Mouse (Mus musculus): ENCODE measurements around the gene Ogg1. TPM values are rescaled to one million over a fixed set of nuclear protein-coding genes. Genes with fewer than 3 reads are reported as not detected.

Gene Ogg1
- total RNA-seq, 2 experiments from 2014 or later: 6.8 to 7.9 TPM

DNA sequence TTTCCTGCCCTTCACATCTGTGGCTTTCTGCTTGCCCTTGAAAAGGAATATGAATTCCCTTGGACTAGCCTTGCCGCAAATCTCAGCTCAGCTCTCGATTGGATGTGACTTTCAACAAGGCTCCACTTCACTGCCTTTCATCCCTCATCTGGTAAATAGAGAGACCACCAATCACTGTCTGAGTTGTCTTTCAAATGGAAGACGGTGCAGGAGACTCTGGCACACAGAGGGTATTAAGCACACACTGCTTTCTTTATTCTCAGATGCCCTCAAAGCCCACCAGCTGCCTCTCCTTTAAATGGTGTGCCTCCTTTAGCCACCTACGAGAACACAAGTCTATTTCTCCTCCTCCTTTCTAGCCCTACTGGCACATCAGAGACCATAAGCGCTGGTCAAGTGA, 41.8 kb downstream of the Ogg1 start:
- DNase-seq (ENCODE audit: low spot score in 2 of 2): no peak

DNA sequence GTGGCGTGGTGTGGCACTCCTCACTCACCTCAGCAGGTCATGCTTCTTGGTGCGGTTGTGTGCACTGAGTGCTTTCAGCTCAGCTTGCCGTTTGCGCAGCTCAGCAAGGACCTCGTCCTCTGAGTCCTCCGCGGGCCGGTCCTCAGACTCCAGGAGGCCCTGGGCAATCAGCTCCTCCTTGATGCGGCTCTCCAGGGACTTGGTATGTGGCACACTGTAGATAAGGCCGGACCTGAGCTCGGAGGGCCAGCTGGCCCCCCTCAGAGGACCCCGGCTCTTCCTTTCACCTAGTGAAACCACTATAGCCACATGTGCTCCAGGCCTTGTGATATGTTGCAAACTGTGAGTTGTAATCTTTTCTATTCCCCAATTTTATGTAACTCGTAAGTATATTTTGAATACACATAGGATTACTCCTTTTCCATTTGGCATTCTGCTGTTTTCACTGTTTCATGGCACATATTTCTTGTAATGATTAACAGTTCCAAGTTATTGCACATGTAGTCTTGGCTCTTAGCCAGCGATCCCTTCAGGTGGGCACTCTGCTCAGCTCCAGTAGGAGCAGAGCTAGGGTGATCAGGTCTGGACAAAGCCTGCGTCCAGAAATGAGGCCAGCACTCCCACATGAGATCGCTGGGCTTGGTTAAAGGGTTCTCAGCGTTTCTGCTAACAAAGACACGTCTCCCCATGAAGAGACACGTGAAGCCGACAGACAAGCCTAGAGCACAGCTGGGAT, 43.6 kb downstream of the Ogg1 start:
- no peak for DNase-seq (ENCODE audit: low spot score in 2 of 2)

DNA sequence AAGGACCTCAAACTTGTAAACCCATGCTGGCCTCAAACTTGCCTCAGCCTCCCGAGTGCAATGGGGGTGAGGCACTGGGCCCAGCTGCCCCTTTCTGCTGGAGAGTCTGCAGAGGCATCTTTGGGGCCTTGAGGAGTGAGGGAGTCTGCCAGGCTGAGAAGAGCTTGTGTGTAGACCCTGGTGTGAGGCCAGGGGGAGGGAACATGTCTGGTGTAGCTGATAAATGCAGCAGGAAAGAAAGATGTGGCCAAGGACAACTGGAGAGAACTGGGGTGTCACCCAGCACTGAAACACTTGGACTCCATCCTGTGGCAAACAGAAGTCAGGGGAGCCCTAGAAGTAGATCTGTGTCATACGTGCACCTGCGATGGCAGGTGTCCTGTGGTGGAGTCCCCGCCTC, 46.7 kb downstream of the Ogg1 start:
- DNase-seq (ENCODE audit: low spot score in 2 of 2): no peak

DNA sequence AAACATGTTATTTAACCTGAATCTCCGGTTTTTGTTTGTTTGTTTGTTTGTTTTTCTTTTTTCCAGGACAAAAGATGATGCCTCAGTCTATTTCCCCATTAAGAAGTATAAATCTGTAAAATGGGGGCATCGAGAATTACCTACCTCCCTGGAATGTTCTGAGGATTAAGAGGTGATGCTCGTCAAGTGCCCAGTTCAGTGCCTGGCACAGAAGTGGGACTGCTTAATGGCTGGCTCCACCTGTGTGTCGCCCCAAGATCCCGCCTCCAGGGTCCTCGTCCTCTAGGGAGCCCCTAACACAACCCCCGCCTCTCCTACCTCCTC, 50.4 kb downstream of the Ogg1 start:
- DNase-seq (ENCODE audit: low spot score in 2 of 2): no peak

DNA sequence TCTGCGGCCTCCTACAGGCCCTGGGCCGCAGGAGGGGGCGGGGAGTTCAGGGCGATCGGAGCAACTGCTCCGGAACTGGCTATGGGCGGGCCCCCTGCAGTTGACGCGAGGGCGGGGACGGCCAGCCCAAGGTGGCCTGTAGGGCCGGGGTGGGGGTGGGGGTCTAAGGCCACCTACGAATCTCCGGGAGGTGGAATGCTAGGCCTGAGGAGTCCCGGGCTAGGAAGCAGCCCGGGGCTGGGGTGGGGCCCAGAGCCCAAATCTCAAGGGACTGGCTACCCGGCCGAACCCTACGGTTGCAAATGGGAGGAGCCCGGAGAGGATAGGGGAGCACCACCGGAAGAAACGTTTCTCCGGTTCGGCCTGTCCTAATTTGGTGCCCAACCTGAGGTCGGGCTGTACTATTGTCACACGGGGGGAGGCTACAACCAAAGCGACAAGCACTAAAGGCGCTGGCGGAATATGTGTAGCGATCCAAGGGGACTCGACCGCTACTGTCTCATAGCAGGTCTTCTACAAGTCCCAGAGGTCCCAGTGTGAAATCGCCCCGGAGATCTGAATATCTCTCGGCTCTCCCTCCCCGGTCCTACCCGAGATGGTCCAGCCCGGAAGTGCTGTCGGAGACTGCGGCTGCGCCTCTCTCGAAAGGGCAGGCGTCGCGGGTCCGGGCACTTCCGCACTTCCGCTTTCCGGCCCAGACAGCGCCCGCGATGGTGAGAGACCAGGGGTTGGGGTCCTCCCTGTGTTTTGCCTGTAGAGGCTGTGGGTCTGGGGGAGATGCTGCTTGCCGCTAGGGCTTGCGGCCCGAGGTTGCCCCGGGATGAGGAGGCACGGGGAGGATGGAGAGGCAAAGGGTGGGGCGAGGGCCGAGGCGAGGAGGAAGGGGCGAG, 51.0 kb downstream of the Ogg1 start, which contains the start of the genes Tada3 and Arpc4:
Gene Tada3, minus strand, starts transcription at position 388 of the 890 bp plus-strand sequence.
Gene Arpc4, plus strand, starts transcription at position 620 of the 890 bp plus-strand sequence.
- peak; percentile 86 to 93 for DNase-seq (ENCODE audit: low spot score in 2 of 2)

DNA sequence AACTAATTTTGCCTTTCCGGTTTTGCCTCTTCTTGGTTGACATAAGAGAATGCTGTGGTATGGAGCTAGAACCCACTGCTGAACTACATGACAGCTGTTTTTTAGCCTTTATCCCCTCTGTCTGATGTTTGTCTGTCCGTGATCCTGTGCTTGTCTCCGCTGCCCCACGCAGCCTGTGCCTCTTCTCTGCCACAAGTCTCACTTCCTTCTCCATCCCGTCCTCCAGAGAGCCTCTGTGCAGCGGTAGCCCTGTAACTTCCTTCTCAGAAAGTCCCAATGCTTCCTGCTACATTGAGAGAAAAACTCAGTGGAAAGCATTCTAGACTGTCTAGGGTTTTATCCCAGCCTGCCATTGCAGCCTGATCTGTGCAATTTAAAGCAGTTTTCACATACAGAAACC, 52.5 kb downstream of the Ogg1 start:
- DNase-seq (ENCODE audit: low spot score in 2 of 2): no peak

DNA sequence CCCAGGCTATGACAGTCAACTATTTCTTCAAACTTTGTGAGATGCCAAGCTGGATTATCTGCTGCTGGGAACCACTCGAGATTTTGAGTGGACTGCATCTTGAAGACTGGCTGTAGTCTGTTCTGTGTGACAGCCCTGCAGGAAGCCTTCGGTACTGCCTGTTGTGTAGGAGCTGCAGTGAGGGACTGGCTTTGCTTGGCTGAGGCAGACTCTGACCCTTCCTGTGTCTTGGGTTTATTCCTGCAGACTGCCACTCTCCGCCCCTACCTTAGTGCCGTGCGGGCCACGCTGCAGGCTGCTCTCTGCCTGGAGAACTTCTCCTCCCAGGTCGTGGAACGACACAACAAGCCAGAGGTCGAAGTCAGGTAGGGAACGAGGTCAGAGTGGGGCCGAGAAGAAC, 53.7 kb downstream of the Ogg1 start:
- DNase-seq (ENCODE audit: low spot score in 2 of 2): no peak

DNA sequence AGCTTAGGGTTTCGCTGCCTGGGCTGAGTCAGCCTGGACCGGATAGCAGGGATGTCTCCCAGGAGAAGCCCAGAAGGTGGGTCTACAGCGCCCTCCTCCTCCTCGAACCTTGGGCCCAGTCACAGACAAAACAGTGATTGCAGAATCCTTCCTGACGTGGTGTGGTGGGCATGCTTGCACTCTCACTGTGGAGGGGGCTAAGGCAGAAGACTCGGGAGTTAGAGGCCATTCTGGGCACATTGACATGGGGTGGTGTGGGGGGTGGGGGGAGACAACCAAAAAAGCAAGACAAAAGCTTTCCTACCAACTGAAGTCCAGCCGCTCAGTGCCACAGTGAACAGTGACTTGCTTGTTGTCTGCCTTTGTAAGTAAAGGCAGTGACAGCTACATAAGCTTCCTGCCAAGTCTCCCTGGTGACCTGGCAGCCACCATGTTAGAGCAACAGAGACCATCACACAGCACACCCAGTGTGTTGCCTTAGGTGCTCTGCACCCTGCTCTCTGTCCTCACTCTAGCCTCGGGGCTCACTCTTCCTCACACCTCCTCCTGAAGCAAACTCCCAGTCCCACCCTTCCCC, 57.7 kb downstream of the Ogg1 start:
- DNase-seq (ENCODE audit: low spot score in 2 of 2): no peak

Other genes with a start within 250 kb of the Ogg1 start
- 10 to 100 TPM; 92.8 to 95.7 TPM for gene Setd5, start 249.6 kb upstream of the Ogg1 start, total RNA-seq (2021)
- 10 to 100 TPM; 74.2 to 76.4 TPM for gene Lhfpl4, start 131.6 kb upstream of the Ogg1 start, total RNA-seq (2021)
- gene Mtmr14, start 89.1 kb upstream of the Ogg1 start, total RNA-seq (2021): 10 to 100 TPM; 12.6 to 13.3 TPM
- gene Cpne9, start 44.7 kb upstream of the Ogg1 start, total RNA-seq (2021): 10 to 100 TPM; 15.9 to 18.5 TPM
- gene Brpf1, start 19.8 kb upstream of the Ogg1 start, total RNA-seq (2021): 10 to 100 TPM; 37.7 to 37.8 TPM
- 10 to 100 TPM; 51.8 to 53.2 TPM for gene Camk1, start 17.0 kb downstream of the Ogg1 start, total RNA-seq (2021)
- 10 to 100 TPM; 47.3 to 51.0 TPM for gene Tada3, start 50.9 kb downstream of the Ogg1 start, total RNA-seq (2021)
- gene Arpc4, start 51.1 kb downstream of the Ogg1 start, total RNA-seq (2021): 100 to 1,000 TPM; 302 to 314 TPM
- gene Ttll3, start 62.3 kb downstream of the Ogg1 start, total RNA-seq (2021): 10 to 100 TPM; 14.8 to 17.6 TPM
- gene Rpusd3, start 92.4 kb downstream of the Ogg1 start, total RNA-seq (2021): 10 to 100 TPM; 28.6 to 30.3 TPM
- gene Cidec, start 108.8 kb downstream of the Ogg1 start, total RNA-seq (2021): not detected
- gene Jagn1, start 115.6 kb downstream of the Ogg1 start, total RNA-seq (2021): 10 to 100 TPM; 40.7 to 47.7 TPM
- gene Il17re, start 131.5 kb downstream of the Ogg1 start, total RNA-seq (2021): under 1 TPM in 1 of 2 experiments, not detected in 1; 0.18 TPM
- 1 to 10 TPM; 4.1 to 4.2 TPM for gene Il17rc, start 144.5 kb downstream of the Ogg1 start, total RNA-seq (2021)
- gene Creld1, start 156.3 kb downstream of the Ogg1 start, total RNA-seq (2021): 100 to 1,000 TPM; 106 to 111 TPM
- 10 to 100 TPM; 50.5 to 55.0 TPM for gene Prrt3, start 175.0 kb downstream of the Ogg1 start, total RNA-seq (2021)
- gene Emc3, start 204.7 kb downstream of the Ogg1 start, total RNA-seq (2021): 10 to 100 TPM; 77.4 to 78.1 TPM
- gene Fancd2, start 204.7 kb downstream of the Ogg1 start, total RNA-seq (2021): 1 to 10 TPM; 1.7 to 2.7 TPM

Measured in layer of hippocampus, adult 18-20 months (tissue).